Mouse (Mus musculus) neural tube, embryonic 14.5 days (tissue): ENCODE measurements around the gene Gata2. TPM values are rescaled to one million over a fixed set of nuclear protein-coding genes. Genes with fewer than 3 reads are reported as not detected.

ENCODE experiments used
- ATAC-seq: fragments of 200-750 bp; cut with Nextera tagmentation; 2 replicates; pipeline ENCODE4 v1.8.0; 2017; ENCODE audit warnings: low read depth, mild to moderate bottlenecking, moderate TSS enrichment, moderate library complexity
- H3K27ac ChIP-seq: fragments of 300-500 bp; sonication (generic); 2 replicates; pipeline ENCODE4 v1.5.1; 2014; ENCODE audit warnings: low read depth, mild to moderate bottlenecking, control low read depth, low read length, moderate library complexity, mixed read lengths
- H3K27me3 ChIP-seq: fragments of 300-500 bp; sonication (generic); 2 replicates; pipeline ENCODE4 v1.6.1; 2014; ENCODE audit warnings: low read length; ENCODE audit not compliant: control insufficient read depth, insufficient read depth
- H3K36me3 ChIP-seq: fragments of 300-500 bp; sonication (generic); 2 replicates; pipeline ENCODE4 v1.6.1; 2014; ENCODE audit warnings: low read length, mixed read lengths; ENCODE audit not compliant: control insufficient read depth, insufficient read depth
- H3K4me1 ChIP-seq: fragments of 300-500 bp; sonication (generic); 2 replicates; pipeline ENCODE4 v1.6.1; 2014; ENCODE audit warnings: low read length; ENCODE audit not compliant: control insufficient read depth, insufficient read depth
- H3K4me2 ChIP-seq: fragments of 300-500 bp; sonication (generic); 2 replicates; pipeline ENCODE4 v1.6.1; 2014; ENCODE audit warnings: mild to moderate bottlenecking, low read depth, low read length, control low read depth
- H3K4me3 ChIP-seq: fragments of 300-500 bp; sonication (generic); 2 replicates; pipeline ENCODE4 v1.5.1; 2014; ENCODE audit warnings: low read depth, low read length, control low read depth, mixed read lengths
- H3K9ac ChIP-seq: fragments of 300-500 bp; sonication (generic); replicated peaks from 2 replicates; pipeline ENCODE4 v1.6.1; 2014; ENCODE audit warnings: low read depth, mild to moderate bottlenecking, control low read depth, low read length, mixed read lengths
- H3K9me3 ChIP-seq: fragments of 300-500 bp; sonication (generic); 2 replicates; pipeline ENCODE4 v1.6.1; 2016; ENCODE audit warnings: low read length; ENCODE audit not compliant: control insufficient read depth
- WGBS: fragments of 180-500 bp; shearing (Covaris S2); extraction: QIAGEN DNeasy Blood & Tissue Kit; methylation state at CpG from one replicate; pipeline ENCODE4 v1.1.7; 2014; 5-methylcytosine and 5-hydroxymethylcytosine counted together
- polyA plus RNA-seq: library from polyadenylated mRNA; unstranded; fragments of >200 nt; fragmentation: Nextera tagmentation; extraction: Ambion mirVana; gene quantifications from 2 replicates; pipeline ENCODE4 v1.2.1, GENCODE M21; 2014

The Gata2 gene
- polyA plus RNA-seq, 1 experiment from 2014 or later: 5.4 TPM

DNA sequence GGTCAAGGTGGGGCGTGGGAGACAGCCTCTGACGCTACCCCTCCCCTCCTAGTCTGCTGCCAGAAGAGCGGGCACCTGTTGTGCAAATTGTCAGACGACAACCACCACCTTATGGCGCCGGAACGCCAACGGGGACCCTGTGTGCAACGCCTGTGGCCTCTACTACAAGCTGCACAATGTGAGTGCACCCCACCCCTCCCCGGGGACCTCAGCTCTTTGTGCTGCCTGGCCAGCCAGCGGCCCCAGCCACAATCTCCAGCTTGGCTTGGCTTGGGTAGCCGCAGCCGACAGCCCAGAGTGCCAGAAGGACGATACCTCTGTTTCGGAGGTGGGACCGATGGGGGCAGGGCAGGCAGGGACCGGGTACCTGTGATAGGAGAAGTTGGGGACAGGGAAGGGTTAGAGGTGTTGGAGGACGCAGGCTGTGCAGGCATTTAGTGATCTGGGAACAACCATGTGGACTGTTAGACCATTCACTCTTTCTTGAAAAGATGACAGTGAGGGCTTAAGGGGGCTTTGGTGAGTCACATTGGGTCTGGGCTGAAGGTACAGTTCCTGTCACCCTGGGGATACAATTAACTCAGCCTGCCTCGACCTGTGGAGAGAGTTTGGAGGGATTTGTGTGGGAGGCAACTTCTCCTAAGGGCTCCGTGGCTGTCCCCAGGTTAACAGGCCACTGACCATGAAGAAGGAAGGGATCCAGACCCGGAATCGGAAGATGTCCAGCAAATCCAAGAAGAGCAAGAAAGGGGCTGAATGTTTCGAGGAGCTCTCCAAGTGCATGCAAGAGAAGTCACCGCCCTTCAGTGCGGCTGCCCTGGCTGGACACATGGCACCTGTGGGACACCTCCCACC, 11.1 kb downstream of the Gata2 start:
- H3K27me3 ChIP-seq: peaks cover 68% of the 10 kb centered on the region
- no peak overlapping the region for H3K27ac ChIP-seq
- no peak overlapping the region for H3K4me3 ChIP-seq
- H3K36me3 ChIP-seq: no peaks in the 10 kb centered on the region
- 6% methylated on average over 25 of the region's 25 CpGs for WGBS
- no peaks in the 10 kb centered on the region for H3K9me3 ChIP-seq
- no peaks in the 10 kb centered on the region for H3K4me1 ChIP-seq
- ATAC-seq: no peak
- H3K4me2 ChIP-seq: no peak overlapping the region
- no peak overlapping the region for H3K9ac ChIP-seq

DNA sequence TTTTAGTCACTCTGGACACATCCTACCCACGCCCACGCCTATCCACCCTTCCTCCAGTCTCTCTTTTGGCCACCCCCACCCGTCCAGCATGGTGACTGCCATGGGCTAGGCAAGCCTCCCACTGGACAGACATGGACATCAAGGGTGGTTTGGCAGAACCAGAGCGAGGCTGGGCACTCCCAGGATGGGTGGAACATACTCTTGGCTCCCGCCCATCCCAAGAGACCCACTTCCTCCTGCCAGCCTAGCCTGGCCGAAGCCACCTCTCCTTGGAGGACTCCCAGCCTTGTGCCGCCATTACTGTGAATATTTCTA, 11.7 kb downstream of the Gata2 start:
- WGBS: 11% methylated on average over 7 of the region's 7 CpGs
- 0 out of 2 replicates have a peak, but pooled peaks have one; percentile 14 for ATAC-seq
- H3K4me2 ChIP-seq: no peak overlapping the region
- no peaks in the 10 kb centered on the region for H3K4me1 ChIP-seq
- H3K27me3 ChIP-seq: peaks cover 63% of the 10 kb centered on the region
- H3K9ac ChIP-seq: no peak overlapping the region
- no peaks in the 10 kb centered on the region for H3K9me3 ChIP-seq
- H3K36me3 ChIP-seq: no peaks in the 10 kb centered on the region
- no peak overlapping the region for H3K27ac ChIP-seq
- no peak overlapping the region for H3K4me3 ChIP-seq

- Histone ChIP-seq H3K4me3 (no peak overlapping the region), H3K9me3 (no peaks in the 10 kb centered on the region), H3K27me3 (peaks cover 57% of the 10 kb centered on the region), H3K27ac (no peak overlapping the region), H3K9ac (no peak overlapping the region), H3K4me2 (no peak overlapping the region), H3K4me1 (no peaks in the 10 kb centered on the region), H3K36me3 (no peaks in the 10 kb centered on the region)
- no peak for ATAC-seq
- WGBS: 11% methylated on average over 9 of the region's 9 CpGs
Measured at GRCm38 (mm10) chr6:88205937-88206336, 12.2 kb downstream of the Gata2 start.

DNA sequence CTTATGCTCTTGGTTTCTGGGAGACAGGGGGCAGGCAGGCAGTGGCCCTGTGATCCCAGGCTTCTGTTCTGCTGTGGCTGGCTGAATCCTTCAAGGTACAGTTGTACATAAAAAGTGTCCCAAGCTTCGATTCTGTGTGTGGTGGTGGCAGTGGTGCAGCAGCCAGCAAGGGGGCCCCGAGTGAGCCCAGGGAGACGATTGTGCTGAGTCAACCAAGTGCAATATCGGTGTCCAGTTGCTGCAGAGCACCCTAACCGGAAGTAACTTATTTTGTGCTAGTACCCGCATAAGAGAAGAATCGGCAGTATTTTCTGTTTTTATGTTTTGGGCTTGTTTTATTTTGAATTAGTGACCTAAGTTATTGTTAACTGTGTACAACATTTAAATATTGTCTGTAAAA, 12.9 kb downstream of the Gata2 start:
- WGBS: 47% methylated on average over 7 of the region's 7 CpGs
- no peak overlapping the region for H3K9ac ChIP-seq
- ATAC-seq: no peak
- H3K27me3 ChIP-seq: peaks cover 51% of the 10 kb centered on the region
- no peaks in the 10 kb centered on the region for H3K9me3 ChIP-seq
- H3K4me2 ChIP-seq: no peak overlapping the region
- no peak overlapping the region for H3K27ac ChIP-seq
- H3K4me3 ChIP-seq: no peak overlapping the region
- H3K36me3 ChIP-seq: no peaks in the 10 kb centered on the region
- no peaks in the 10 kb centered on the region for H3K4me1 ChIP-seq

- H3K27me3 ChIP-seq: peaks cover 41% of the 10 kb centered on the region
- H3K4me1 ChIP-seq: no peaks in the 10 kb centered on the region
- no peak overlapping the region for H3K9ac ChIP-seq
- no peak overlapping the region for H3K4me2 ChIP-seq
- H3K4me3 ChIP-seq: no peak overlapping the region
- no peak for ATAC-seq
- H3K36me3 ChIP-seq: no peaks in the 10 kb centered on the region
- WGBS: 90% methylated on average over 10 of the region's 10 CpGs
- H3K27ac ChIP-seq: no peak overlapping the region
- H3K9me3 ChIP-seq: no peaks in the 10 kb centered on the region
Measured at GRCm38 (mm10) chr6:88207403-88208033, 13.8 kb downstream of the Gata2 start.

DNA sequence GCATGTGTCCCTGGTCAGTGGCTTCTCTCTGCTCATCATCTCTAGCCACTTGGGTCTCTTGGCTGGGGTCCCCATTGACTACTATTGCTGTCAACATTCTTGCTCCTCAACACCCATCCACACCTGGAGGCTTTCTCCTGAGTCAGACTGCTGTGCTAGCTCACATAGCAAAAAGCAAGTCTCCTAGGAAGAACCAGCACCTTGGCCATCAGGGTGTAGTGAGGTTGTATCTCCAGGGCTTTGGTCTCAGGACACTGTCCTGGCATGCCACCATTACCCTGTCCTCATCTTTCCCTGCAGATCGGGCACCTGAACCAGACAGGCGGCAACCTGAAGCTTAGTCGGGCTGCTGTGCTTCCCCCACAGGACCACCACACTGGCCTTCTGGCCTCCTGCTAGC, 14.6 kb downstream of the Gata2 start:
- ATAC-seq: no peak
- Histone ChIP-seq H3K27me3 (peaks cover 38% of the 10 kb centered on the region), H3K9me3 (no peaks in the 10 kb centered on the region), H3K9ac (no peak overlapping the region), H3K4me2 (no peak overlapping the region), H3K4me1 (no peaks in the 10 kb centered on the region), H3K27ac (no peak overlapping the region), H3K4me3 (no peak overlapping the region), H3K36me3 (no peaks in the 10 kb centered on the region)
- 92% methylated on average over 3 of the region's 3 CpGs for WGBS

DNA sequence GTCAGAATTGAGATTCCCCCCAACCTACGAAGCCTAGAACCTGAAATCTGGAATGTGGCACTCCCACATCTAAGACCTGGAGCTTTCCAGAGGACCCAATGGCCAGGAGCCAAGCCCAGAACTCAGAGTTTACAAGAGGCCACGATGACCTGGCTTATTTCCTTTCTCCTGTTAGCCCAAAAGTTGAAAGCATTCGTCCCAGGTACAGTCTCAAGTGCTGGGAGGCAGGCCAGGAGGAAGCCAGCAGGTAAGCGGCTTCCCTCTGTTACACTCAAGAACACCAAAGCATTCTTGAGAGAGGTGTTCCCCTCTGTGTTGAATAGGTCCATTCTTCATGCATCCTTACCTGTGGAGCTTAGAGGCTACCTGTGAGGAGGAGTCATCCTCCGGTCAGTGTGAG, 15.8 kb downstream of the Gata2 start:
- H3K27ac ChIP-seq: no peak overlapping the region
- H3K4me1 ChIP-seq: no peaks in the 10 kb centered on the region
- H3K4me3 ChIP-seq: no peak overlapping the region
- 83% methylated on average over 5 of the region's 5 CpGs for WGBS
- H3K4me2 ChIP-seq: no peak overlapping the region
- no peaks in the 10 kb centered on the region for H3K36me3 ChIP-seq
- no peaks in the 10 kb centered on the region for H3K9me3 ChIP-seq
- H3K9ac ChIP-seq: no peak overlapping the region
- H3K27me3 ChIP-seq: peaks cover 29% of the 10 kb centered on the region
- ATAC-seq: no peak

DNA sequence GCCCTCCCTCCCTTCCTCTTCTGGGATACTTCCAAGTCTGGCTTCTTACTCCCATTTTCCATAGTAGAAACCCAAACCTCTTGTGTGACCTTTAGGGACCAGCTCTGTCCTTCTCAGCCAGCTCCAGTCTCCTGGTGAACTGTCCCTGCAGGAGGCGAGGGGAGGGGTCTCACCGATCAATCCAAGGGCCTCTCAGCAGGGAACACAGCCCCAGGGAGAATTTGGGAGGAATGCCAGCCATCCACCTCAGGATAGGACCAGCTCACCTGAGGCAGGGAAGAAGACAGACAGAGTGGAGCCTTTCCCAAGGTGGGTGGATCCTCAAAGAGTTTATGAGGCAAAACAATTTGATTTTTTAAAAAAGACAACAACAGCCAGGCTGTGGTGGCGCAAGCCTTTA, 16.5 kb downstream of the Gata2 start:
- WGBS: 63% methylated on average over 3 of the region's 3 CpGs
- no peak for ATAC-seq

GRCm38 (mm10) chr6:88215797-88216196, 22.1 kb downstream of the Gata2 start:
- Histone ChIP-seq H3K4me3 (no peak overlapping the region), H3K9ac (no peak overlapping the region), H3K4me1 (no peaks in the 10 kb centered on the region), H3K36me3 (no peaks in the 10 kb centered on the region), H3K4me2 (no peak overlapping the region), H3K27me3 (no peaks in the 10 kb centered on the region), H3K27ac (no peak overlapping the region), H3K9me3 (no peaks in the 10 kb centered on the region)
- no peak for ATAC-seq
- 49% methylated on average over 6 of the region's 6 CpGs for WGBS

More for the DNA sequence above, 16.5 kb downstream of the Gata2 start:
- no peaks in the 10 kb centered on the region for H3K36me3 ChIP-seq
- no peak overlapping the region for H3K4me3 ChIP-seq
- no peak overlapping the region for H3K27ac ChIP-seq
- no peak overlapping the region for H3K4me2 ChIP-seq
- no peaks in the 10 kb centered on the region for H3K9me3 ChIP-seq
- H3K9ac ChIP-seq: no peak overlapping the region
- H3K4me1 ChIP-seq: no peaks in the 10 kb centered on the region
- H3K27me3 ChIP-seq: peaks cover 22% of the 10 kb centered on the region
